Mouse (Mus musculus) heart, postnatal 36 days (tissue): ENCODE data around the gene Ubb. TPM values are rescaled to one million over a fixed set of nuclear protein-coding genes. Genes with fewer than 3 reads are reported as not detected.
"Not testable (repeated sequence)": the region's sequence is repeated elsewhere in the genome, so short reads cannot be mapped to it uniquely, and the experiment has no call there.

Source experiments
- DNase-seq, 2 experiments: peaks; one replicate each; pipeline ENCODE4 v3.0.0; 2021 to 2022
- intact Hi-C: fragments of 180-260 bp; cut with DNase I; formaldehyde crosslinking; loops from one replicate; pipeline ENCODE4 v1.15.1; 2025
- total RNA-seq, 2 experiments: library from RNA; stranded (reverse); gene quantifications; 2 replicates each; pipeline ENCODE4 v1.2.3; 2021

Gene Ubb
- total RNA-seq = 100 to 1,000 TPM; 708 to 720 TPM

GRCm38 (mm10) chr11:62550727-62551225 lies at the start of gene Ubb:
Gene Ubb, plus strand, starts transcription at chr11:62551171.
- intact Hi-C loops = loop anchor here (1.0 to 2.0 kb wide), 2 partner anchors 52 to 93 kb away; no protein-coding TSS in a partner anchor
- DNase-seq = peak; percentile 98

GRCm38 (mm10) chr11:62507683-62508082 lies 43.3 kb upstream of the Ubb start:
- DNase-seq = no peak
- intact Hi-C loops = no loop called here

GRCm38 (mm10) chr11:62508365-62508764 lies 42.6 kb upstream of the Ubb start:
- intact Hi-C loops = not testable (repeated sequence)

GRCm38 (mm10) chr11:62508816-62509215 lies 42.2 kb upstream of the Ubb start:
- DNase-seq, intact Hi-C loops: not testable (repeated sequence)

More at GRCm38 (mm10) chr11:62508365-62508764, 42.6 kb upstream of the Ubb start:
- not testable (repeated sequence) for DNase-seq

- intact Hi-C loops = no loop called here
- DNase-seq = no peak
These were observed 41.4 kb upstream of the Ubb start for GRCm38 (mm10) chr11:62509571-62509970.

- DNase-seq = no peak
- intact Hi-C loops = loop anchor here (10.0 kb wide), 1 partner anchor 64 kb away; the partner anchor contains the start of gene Trpv2
These were observed 40.0 kb upstream of the Ubb start for GRCm38 (mm10) chr11:62510956-62511355.

- intact Hi-C loops = loop anchor here (10.0 kb wide), 1 partner anchor 63 kb away; the partner anchor contains the start of gene Trpv2
- no peak for DNase-seq
These were observed 39.3 kb upstream of the Ubb start for GRCm38 (mm10) chr11:62511444-62512202.

GRCm38 (mm10) chr11:62512529-62513080 lies 38.4 kb upstream of the Ubb start:
- no peak for DNase-seq
- intact Hi-C loops = loop anchor here (10.0 kb wide), 1 partner anchor 62 kb away; the partner anchor contains the start of gene Trpv2

- DNase-seq = no peak
- intact Hi-C loops = loop anchor here (10.0 kb wide), 1 partner anchor 61 kb away; the partner anchor contains the start of gene Trpv2
These were observed 37.7 kb upstream of the Ubb start for GRCm38 (mm10) chr11:62513311-62513710.

GRCm38 (mm10) chr11:62518991-62519390 lies 32.0 kb upstream of the Ubb start:
- intact Hi-C loops = loop anchor here (10.0 kb wide), 1 partner anchor 56 kb away; the partner anchor contains the start of gene Trpv2
- DNase-seq = no peak

GRCm38 (mm10) chr11:62522283-62522682 lies 28.7 kb upstream of the Ubb start:
- intact Hi-C loops = no loop called here
- no peak for DNase-seq

GRCm38 (mm10) chr11:62537089-62537488 lies 13.9 kb upstream of the Ubb start:
- DNase-seq = no peak
- intact Hi-C loops = loop anchor here (5.0 kb wide), 1 partner anchor 80 kb away; the partner anchor contains the start of genes Ncor1 and Pigl

- intact Hi-C loops = loop anchor here (5.0 kb wide), 1 partner anchor 80 kb away; the partner anchor contains the start of genes Ncor1 and Pigl
These were observed 13.4 kb upstream of the Ubb start for GRCm38 (mm10) chr11:62537590-62537989.

GRCm38 (mm10) chr11:62538321-62539088 lies 12.5 kb upstream of the Ubb start:
- intact Hi-C loops = loop anchor here (2.0 to 5.0 kb wide), 2 partner anchors 36 to 81 kb away; partner anchors contain the start of genes Ncor1, Pigl and Trpv2
- peak; percentile 60 to 76 for DNase-seq

More at GRCm38 (mm10) chr11:62537590-62537989, 13.4 kb upstream of the Ubb start:
- no peak for DNase-seq

GRCm38 (mm10) chr11:62539089-62539890 lies 11.7 kb upstream of the Ubb start, which contains the start of gene Cenpv:
Gene Cenpv, minus strand, starts transcription at chr11:62539261.
- intact Hi-C loops = loop anchor here (2.0 to 5.0 kb wide), 2 partner anchors 36 to 82 kb away; partner anchors contain the start of genes Ncor1, Pigl and Trpv2
- peak; percentile 77 to 79 for DNase-seq

- DNase-seq = no peak
- intact Hi-C loops = no loop called here
These were observed 10.8 kb upstream of the Ubb start for GRCm38 (mm10) chr11:62540167-62540566.

GRCm38 (mm10) chr11:62540969-62541368 lies 10.0 kb upstream of the Ubb start:
- intact Hi-C loops = no loop called here
- DNase-seq = no peak

- DNase-seq = no peak
- intact Hi-C loops = no loop called here
These were observed 9.4 kb upstream of the Ubb start for GRCm38 (mm10) chr11:62541581-62541980.

- intact Hi-C loops = no loop called here
- DNase-seq = no peak
These were observed 7.0 kb upstream of the Ubb start for GRCm38 (mm10) chr11:62543991-62544390.
